Mouse (Mus musculus) pancreas, adult 10 weeks (tissue): ENCODE results near the gene Mettl7a1. TPM values are rescaled to one million over a fixed set of nuclear protein-coding genes. Genes with fewer than 3 reads are reported as not detected.

Experiments used
- polyA plus RNA-seq: library from polyadenylated mRNA; stranded (reverse); fragments of 350-450 nt; fragmentation: Illumina TruSeq; extraction: RNeasy Lipid Tissue Mini Kit (QIAGEN cat#74804); gene quantifications from one replicate; pipeline ENCODE4 v1.2.3, GENCODE M21; 2015; ENCODE audit warnings: low read depth, low replicate concordance; ENCODE audit not compliant: insufficient read depth

Mettl7a1 gene
- 19.8 TPM for polyA plus RNA-seq

GRCm38 (mm10) chr15:100304019-100304991, at the start of gene Mettl7a1:
Mettl7a1 (plus strand) TSS chr15:100304140.

GRCm38 (mm10) chr15:100280626-100281025, 23.3 kb upstream of the Mettl7a1 start, which contains the start of gene Tmprss12:
Tmprss12 (plus strand) TSS chr15:100280837.

GRCm38 (mm10) chr15:100334629-100335028, 30.7 kb downstream of the Mettl7a1 start, which contains the start of gene Mettl7a3:
Mettl7a3 (plus strand) TSS chr15:100334929.

GRCm38 (mm10) chr15:100352711-100353250, 48.8 kb downstream of the Mettl7a1 start, which contains the start of the genes Methig1 and Mettl7a2:
Methig1 (plus strand) TSS chr15:100353149.
Mettl7a2 (plus strand) TSS chr15:100353200.

GRCm38 (mm10) chr15:100364242-100364641, 60.3 kb downstream of the Mettl7a1 start, which contains the start of gene Higd1c:
Higd1c (plus strand) TSS chr15:100364542.

Other genes with a start within 250 kb of the Mettl7a1 start
- gene Atf1, start 76.3 kb upstream of the Mettl7a1 start, polyA plus RNA-seq: 8.6 TPM
- not detected for gene Tmprss12, start 23.3 kb upstream of the Mettl7a1 start, polyA plus RNA-seq
- gene Mettl7a3, start 30.8 kb downstream of the Mettl7a1 start, polyA plus RNA-seq: not detected
- not detected for gene Methig1, start 49.0 kb downstream of the Mettl7a1 start, polyA plus RNA-seq
- not detected for gene Mettl7a2, start 49.1 kb downstream of the Mettl7a1 start, polyA plus RNA-seq
- gene Higd1c, start 60.4 kb downstream of the Mettl7a1 start, polyA plus RNA-seq: not detected
- not detected for gene Gm5475, start 118.0 kb downstream of the Mettl7a1 start, polyA plus RNA-seq
- gene Slc11a2, start 120.9 kb downstream of the Mettl7a1 start, polyA plus RNA-seq: 7.8 TPM
- 14.1 TPM for gene Letmd1, start 164.9 kb downstream of the Mettl7a1 start, polyA plus RNA-seq
- gene Csrnp2, start 191.3 kb downstream of the Mettl7a1 start, polyA plus RNA-seq: 0.59 TPM
- 4.5 TPM for gene Tfcp2, start 247.9 kb downstream of the Mettl7a1 start, polyA plus RNA-seq